Mouse (Mus musculus) ES-E14 (cell line): ENCODE measurements around the gene Stip1. TPM values are rescaled to one million over a fixed set of nuclear protein-coding genes. Genes with fewer than 3 reads are reported as not detected.

Experiments
- DNase-seq: peaks from one replicate; pipeline ENCODE4 v3.0.0-alpha.2; 2013; ENCODE audit warnings: low read depth, low spot score
- H3K27ac ChIP-seq: 2 replicates; pipeline ENCODE4 v1.5.1; 2012; ENCODE audit warnings: low read depth, mild to moderate bottlenecking, low read length, moderate library complexity, mixed read lengths; ENCODE audit not compliant: poor library complexity, insufficient read depth, severe bottlenecking
- H3K36me3 ChIP-seq: 2 replicates; pipeline ENCODE4 v1.6.1; 2012; ENCODE audit warnings: mild to moderate bottlenecking, low read length, moderate library complexity, mixed read lengths; ENCODE audit not compliant: control insufficient read depth, poor library complexity, insufficient read depth, severe bottlenecking
- H3K4me1 ChIP-seq, 2 experiments: fragments of 150-350 bp in 1 of 2; sonication (generic) in 1 of 2; 2 replicates each; pipeline ENCODE4 v1.6.1; 2012; ENCODE audit warnings: low read length in 2 of 2, mild to moderate bottlenecking in 1 of 2, mixed read lengths in 1 of 2; ENCODE audit not compliant: control insufficient read depth in 2 of 2, insufficient read depth in 2 of 2, poor library complexity in 1 of 2
- H3K4me3 ChIP-seq, 2 experiments: fragments of 150-350 bp in 1 of 2; sonication (generic) in 1 of 2; 2 replicates each; pipeline ENCODE4 v1.5.1; 2012; ENCODE audit warnings: low read length in 2 of 2, low read depth in 1 of 2, mild to moderate bottlenecking in 1 of 2, mixed read lengths in 1 of 2; ENCODE audit not compliant: insufficient read depth in 1 of 2, poor library complexity in 1 of 2, severe bottlenecking in 1 of 2
- H3K9ac ChIP-seq: 2 replicates; pipeline ENCODE4 v1.6.1; 2012; ENCODE audit warnings: low read depth, mild to moderate bottlenecking, low read length, mixed read lengths; ENCODE audit not compliant: poor library complexity, insufficient read depth, severe bottlenecking
- H3K9me3 ChIP-seq: fragments of 150-350 bp; sonication (generic); 2 replicates; pipeline ENCODE4 v1.6.1; 2012; ENCODE audit warnings: low read depth, mild to moderate bottlenecking, low read length; ENCODE audit not compliant: control insufficient read depth, insufficient read depth
- CHD2 ChIP-seq: IDR thresholded peaks from 2 replicates; pipeline ENCODE4 v1.6.1; 2014; ENCODE audit warnings: mild to moderate bottlenecking, low read depth, low read length, inconsistent platforms
- HCFC1 ChIP-seq: IDR thresholded peaks from 2 replicates; pipeline ENCODE4 v1.6.1; 2012; ENCODE audit warnings: low read length, inconsistent platforms, borderline replicate concordance; ENCODE audit not compliant: insufficient read depth
- MAFK ChIP-seq: IDR thresholded peaks from 2 replicates; pipeline ENCODE4 v1.6.1; 2014; ENCODE audit warnings: mild to moderate bottlenecking, low read depth, low read length, inconsistent platforms; ENCODE audit not compliant: insufficient read depth
- ZC3H11A ChIP-seq: IDR thresholded peaks from 2 replicates; pipeline ENCODE4 v1.6.1; 2012; ENCODE audit warnings: low read depth, mild to moderate bottlenecking, inconsistent platforms, low read length, borderline replicate concordance
- ZNF384 ChIP-seq: IDR thresholded peaks from 2 replicates; pipeline ENCODE4 v1.6.1; 2012; ENCODE audit warnings: low read depth, low read length, inconsistent platforms
- in situ Hi-C, 2 experiments: fragments of 600-800 bp; cut with MboI; formaldehyde crosslinking; loops; one replicate each; pipeline ENCODE4 v1.15.1; 2025; ENCODE audit warnings: low sequenced_read_pairs in 2 of 2, inconsistent platforms in 1 of 2; ENCODE audit not compliant: unreplicated experiment in 2 of 2
- total RNA-seq: library from RNA; depleted of rRNA; stranded (reverse); fragments of 300-350 nt; gene quantifications from 2 replicates; pipeline ENCODE4 v1.2.3, GENCODE M21; 2012; rRNA removed

Gene Stip1
- total RNA-seq: 217 and 280 TPM in 2 replicates

- peak within 1 kb of the TSS; percentile 93 to 97 for H3K4me3 ChIP-seq
- H3K36me3 ChIP-seq: peaks cover 5% of the 10 kb centered on the region
- H3K27ac ChIP-seq: peak within 1 kb of the TSS; percentile 76
- peak within 1 kb of the TSS; percentile 88 for H3K9ac ChIP-seq
- in situ Hi-C loops: no loop called here
- TF ChIP-seq CHD2 (peak; percentile 96), ZC3H11A (no peak), MAFK (no peak), HCFC1 (0 out of 2 replicates have a peak, but pooled peaks have one; percentile 45), ZNF384 (peak; percentile 99)
- H3K9me3 ChIP-seq: no peaks in the 10 kb centered on the region
- H3K4me1 ChIP-seq: no peaks in the 10 kb centered on the region; a peak in 1 of 4 replicates
- peak; percentile 100 for DNase-seq
Observed at GRCm38 (mm10) chr19:7039841-7040636, at the start of gene Stip1. TSS of gene Stip1 (minus strand) at chr19:7039967.

- in situ Hi-C loops: no loop called here
- Histone ChIP-seq H3K9ac (no peak overlapping the region), H3K4me1 (peaks cover under 1 to 15% of the 10 kb centered on the region in 2 experiments; a peak in 2 of 4 replicates), H3K36me3 (no peaks in the 10 kb centered on the region), H3K4me3 (no peak overlapping the region), H3K9me3 (no peaks in the 10 kb centered on the region), H3K27ac (no peak overlapping the region)
- no peak for DNase-seq
- no peak for TF ChIP-seq HCFC1
- TF ChIP-seq CHD2: no peak
- no peak for TF ChIP-seq ZNF384
- TF ChIP-seq MAFK: no peak
Observed at GRCm38 (mm10) chr19:7089050-7089449, 49.3 kb upstream of the Stip1 start.

GRCm38 (mm10) chr19:7088558-7088957, 48.8 kb upstream of the Stip1 start:
- no peak for TF ChIP-seq ZNF384
- no peak for TF ChIP-seq HCFC1
- TF ChIP-seq CHD2: no peak
- no peak for TF ChIP-seq MAFK
- no peak for TF ChIP-seq ZC3H11A
- Histone ChIP-seq H3K27ac (no peak overlapping the region), H3K9me3 (no peaks in the 10 kb centered on the region), H3K9ac (no peak overlapping the region), H3K4me1 (peaks cover 0 to 15% of the 10 kb centered on the region in 2 experiments; a peak in 1 of 4 replicates), H3K36me3 (no peaks in the 10 kb centered on the region), H3K4me3 (peak overlapping the region in 1 of 2 experiments; percentile 5; a peak in 1 of 4 replicates)
- DNase-seq: no peak
- in situ Hi-C loops: no loop called here

- no peak for DNase-seq
- peaks cover 0 to 10% of the 10 kb centered on the region in 2 experiments; a peak in 1 of 4 replicates for H3K4me1 ChIP-seq
- no peak overlapping the region for H3K9ac ChIP-seq
- no peaks in the 10 kb centered on the region for H3K36me3 ChIP-seq
- no peak overlapping the region for H3K4me3 ChIP-seq
- no peaks in the 10 kb centered on the region for H3K9me3 ChIP-seq
- in situ Hi-C loops: no loop called here
- H3K27ac ChIP-seq: no peak overlapping the region
- TF ChIP-seq ZNF384 (no peak), CHD2 (no peak), MAFK (no peak), ZC3H11A (no peak)
Observed at GRCm38 (mm10) chr19:7084734-7085133, 45.0 kb upstream of the Stip1 start.
